Mouse (Mus musculus) G1E-ER4 (cell line): ENCODE results near the gene Trp53i11. TPM values are rescaled to one million over a fixed set of nuclear protein-coding genes. Genes with fewer than 3 reads are reported as not detected.

Source experiments
- GATA1 ChIP-seq: IDR thresholded peaks from one replicate; pipeline ENCODE4 v1.8.0; 2012; ENCODE audit warnings: low read length, inconsistent platforms
- polyA plus RNA-seq: library from polyadenylated mRNA; stranded (reverse); fragments of >175 nt; gene quantifications from 2 replicates; pipeline ENCODE4 v1.2.3, GENCODE M21; 2012

The Trp53i11 gene
- polyA plus RNA-seq, 1 experiment = not detected

DNA sequence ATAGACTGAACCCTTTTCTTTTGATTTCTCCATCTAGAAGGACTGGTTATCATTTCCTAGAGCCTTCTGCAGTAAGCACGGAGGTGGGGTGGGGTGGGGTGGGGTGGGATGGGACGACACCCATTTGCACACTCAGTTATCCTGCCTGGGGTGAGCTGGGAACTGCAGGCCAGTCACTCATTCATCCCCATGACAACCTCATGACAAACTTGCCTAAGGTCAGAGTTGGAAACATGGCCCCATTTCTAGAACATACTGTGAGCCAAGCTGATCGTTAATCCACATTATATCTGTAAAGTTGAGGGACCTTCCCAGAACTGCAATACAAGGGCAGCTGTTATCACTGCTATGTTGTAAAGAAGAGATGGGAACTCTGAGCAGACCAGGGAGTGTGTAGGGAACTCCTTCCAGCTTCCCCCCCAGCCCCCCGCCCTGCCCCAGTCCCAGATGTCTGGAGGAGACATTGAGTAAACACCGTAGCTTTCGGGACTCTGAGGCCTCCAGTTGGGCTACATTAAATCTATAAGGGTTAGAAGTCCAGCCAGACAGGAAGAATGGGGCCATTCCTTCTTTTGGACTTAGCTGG, 23.5 kb upstream of the Trp53i11 start:
- no peak for TF ChIP-seq GATA1

DNA sequence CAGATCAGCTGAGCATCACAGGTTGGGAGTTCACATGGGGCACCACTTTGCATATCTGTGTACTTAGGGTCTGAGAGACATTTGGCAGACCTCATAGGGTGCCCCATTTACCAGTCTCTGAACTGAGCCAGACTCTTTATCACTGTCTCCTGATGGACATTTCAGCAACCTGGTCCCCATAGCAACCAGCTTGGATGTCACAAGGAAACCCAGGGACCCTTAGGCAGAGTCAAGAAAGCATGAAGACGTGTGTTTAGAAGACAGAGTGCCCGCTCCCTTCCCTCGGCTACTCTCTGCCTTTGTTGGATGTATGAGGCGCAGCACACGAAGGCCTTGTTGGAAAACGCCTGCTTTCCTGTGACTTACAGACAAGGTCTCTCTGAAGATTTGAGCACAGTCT, 21.1 kb upstream of the Trp53i11 start:
- TF ChIP-seq GATA1 = no peak

DNA sequence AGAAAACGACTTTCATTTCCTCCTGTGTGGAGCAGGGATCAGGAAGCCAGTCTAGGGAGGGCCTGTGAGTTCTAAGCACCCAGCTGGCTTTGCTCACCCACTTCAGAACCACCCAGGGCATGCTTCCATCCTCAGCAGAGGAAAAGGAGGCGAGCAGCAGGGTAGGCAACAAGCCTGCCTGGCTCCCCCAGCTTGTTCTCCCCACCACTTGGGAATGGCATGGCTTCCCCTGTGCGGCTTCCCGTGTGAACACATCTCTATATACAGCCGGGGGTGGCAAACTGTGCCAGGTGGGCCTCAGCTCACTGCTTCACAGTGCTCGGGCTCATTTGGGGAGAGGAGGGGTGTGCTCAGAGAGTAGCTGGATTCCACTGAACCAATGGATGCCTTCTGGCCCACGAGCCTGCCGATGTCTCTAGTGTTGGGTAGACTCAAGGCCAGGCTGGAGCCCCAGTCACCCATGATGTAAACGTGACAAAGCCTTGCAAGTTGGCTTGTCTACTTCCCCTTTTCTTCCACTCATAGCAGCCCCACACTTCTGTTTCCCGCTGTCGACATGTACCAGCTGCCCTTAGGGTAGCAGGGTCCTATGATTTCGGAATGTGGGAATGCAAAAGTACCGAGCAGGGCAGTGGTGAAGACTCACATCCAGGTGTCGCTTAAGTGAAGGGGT, 20.5 kb upstream of the Trp53i11 start:
- no peak for TF ChIP-seq GATA1

DNA sequence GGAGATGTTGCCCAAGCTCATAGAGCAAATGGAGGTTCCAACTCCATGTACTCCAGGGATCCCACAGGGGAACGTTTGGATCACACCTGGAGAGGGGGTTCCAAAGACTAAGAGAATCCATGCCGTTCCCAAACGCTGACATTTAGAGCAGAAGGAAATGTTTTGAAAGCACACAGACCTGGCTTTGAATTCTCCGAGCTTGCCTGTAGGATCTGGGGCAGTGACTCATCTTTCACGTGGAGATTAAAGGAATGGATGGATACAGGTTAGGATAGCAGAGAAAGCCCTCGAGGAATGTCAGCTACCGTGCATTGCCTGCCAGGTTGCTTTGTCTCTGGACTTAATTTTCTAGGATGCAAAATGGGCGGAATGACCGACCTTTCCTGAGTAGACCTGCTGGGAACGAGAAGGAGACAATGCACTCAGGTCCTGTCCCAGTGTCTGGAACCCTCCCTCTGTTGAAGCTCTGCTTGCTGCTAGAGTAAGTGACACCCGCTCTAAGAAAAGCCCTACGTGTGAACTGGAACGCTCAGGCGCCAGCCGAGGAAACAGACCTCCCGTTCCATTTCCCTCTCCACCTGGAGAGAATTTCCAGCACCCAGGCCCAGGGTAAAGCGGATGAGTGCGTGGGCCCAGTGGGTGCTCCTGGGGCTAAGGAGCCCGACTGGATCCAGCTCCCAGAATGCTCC, 17.0 kb upstream of the Trp53i11 start:
- TF ChIP-seq GATA1 = no peak

DNA sequence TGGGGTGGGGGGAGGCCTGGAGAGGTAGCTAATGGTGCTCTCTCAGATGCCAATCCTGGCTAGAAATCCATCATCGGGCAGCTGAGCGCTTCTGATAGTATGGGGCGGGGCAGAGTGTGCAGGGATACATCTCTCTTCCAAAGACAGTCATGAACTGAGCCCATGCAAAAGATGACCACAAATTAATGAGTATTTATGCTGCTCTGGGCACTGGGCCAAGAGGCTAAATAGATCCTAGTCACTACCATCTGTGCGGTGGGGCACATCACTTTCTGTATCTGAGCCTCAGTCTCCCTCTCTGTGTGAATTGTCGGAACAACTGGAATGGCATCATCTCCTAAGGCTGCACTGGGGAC, 16.5 kb upstream of the Trp53i11 start:
- TF ChIP-seq GATA1 = no peak

DNA sequence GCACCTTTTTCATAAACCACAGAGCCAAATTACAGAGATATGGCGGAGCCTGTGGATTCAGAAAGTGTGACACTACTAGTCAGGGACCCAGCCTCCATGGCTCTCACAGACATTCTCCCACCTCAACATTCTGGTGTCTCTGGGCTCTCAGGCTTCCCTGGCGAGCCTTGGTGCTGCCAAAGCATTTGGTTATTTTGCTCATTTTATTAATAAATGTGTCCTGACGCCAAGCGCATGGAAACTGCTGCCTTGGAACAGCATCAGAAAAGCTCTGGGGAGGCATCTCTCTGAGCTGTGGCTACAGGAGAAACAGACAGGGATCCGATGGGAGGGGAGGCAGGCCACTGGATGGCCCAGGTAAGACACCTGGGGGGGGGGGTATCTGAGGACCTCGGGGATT, 15.4 kb upstream of the Trp53i11 start:
- TF ChIP-seq GATA1 = no peak

DNA sequence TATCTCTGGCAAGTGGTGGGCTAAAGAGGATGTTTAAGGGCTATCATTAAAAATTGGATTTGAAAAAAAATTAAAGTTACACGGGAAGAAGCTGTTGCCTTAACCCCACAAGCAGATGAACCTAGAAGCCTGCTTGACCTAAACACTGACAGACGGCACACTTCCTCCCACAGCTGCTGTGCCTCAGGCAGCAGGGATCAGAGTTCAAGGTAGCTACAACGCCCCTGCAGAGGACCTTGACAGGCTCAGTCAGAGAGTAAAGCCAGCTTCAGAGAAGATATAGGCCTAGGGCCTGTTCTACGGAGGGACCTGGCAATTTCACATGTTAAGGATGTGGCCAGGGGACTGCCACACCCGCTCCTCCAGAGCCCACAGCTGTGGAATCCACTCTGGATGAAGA, 14.9 kb upstream of the Trp53i11 start:
- no peak for TF ChIP-seq GATA1

DNA sequence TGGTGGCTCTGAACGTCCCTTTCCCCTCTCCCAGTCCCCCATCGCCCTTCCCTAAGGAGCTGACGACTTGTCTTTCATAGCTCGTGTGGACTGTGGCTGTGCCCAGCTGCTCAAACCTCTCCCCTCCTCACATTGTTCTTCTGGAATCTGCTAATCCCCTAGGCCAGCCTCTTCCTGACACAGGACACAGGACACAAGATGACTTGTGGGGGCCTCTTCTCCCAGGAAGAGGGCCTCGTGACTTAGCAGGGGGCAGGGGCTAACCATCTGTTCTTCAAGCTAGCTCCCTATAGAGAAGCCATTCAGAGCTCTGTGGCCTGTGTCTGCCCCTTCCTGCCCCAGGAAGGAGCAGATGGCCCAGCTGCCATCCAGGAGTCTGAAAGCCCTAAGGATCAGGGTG, 13.2 kb upstream of the Trp53i11 start:
- TF ChIP-seq GATA1 = no peak

DNA sequence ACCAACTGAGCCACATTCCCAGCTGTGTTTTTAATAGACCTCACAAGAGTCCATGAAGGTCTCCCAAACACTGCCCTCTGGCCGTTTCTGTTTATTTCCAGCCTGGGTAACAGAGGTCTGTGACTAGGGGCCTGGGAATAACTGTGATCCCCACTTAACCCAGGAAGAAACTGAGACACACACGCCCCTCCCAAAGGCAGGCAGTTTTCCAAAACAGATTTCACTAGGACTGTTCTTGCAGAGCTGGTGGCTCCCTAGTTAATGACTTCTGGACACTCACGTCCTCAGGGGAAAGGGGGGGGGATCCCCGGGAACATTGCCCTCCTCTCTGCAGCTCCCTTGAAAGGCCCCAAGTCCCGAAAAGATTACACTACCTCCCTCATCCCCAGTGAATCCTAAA, 12.1 kb upstream of the Trp53i11 start:
- no peak for TF ChIP-seq GATA1

DNA sequence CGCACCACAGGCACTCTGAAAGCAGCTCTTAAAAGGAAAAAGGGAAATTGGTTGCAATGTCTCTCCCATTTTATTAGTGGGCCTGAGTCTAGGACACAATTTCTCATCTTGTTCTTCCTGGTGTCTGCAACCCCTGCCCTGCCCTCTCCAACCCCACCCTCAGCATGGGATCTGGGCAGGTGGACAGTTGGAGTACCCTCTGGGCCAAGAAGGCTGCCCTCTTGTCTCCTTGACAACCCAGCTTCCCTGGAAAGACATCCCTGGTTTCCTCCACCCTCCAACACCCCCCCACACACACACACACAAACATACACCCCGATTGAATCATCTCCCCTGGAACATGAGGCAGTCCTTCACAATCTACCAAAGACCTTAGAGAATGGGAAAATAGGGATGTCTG, 11.6 kb upstream of the Trp53i11 start:
- no peak for TF ChIP-seq GATA1

DNA sequence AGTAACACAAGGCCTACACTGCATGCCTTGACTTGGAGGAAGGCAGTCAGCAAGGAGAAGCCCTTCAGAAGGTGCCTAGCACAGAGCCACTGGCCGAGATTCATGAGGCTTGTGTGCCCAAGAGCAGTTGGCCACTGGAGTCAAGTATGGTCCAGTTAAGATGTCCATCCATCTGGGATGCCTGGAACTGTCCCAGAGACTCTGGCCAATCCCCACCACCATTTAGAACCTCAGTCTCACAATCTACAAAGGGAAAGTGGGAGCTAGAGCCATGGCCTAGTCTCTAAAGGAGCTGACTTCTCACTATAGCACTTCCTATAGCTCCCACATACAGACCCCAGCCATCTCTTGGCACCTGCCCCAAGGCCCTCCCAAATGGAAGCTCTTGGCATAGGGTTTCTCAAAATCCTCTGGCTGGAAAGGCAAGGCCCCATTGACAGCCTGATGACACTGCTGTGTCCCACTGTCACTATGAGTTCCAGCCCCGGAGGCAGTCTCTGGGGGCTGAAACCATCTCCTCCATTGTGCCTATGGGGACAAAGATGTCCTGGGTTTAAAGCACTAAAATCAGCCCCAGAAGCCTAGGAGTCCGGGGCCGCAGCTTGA, 11.1 kb upstream of the Trp53i11 start:
- no peak for TF ChIP-seq GATA1

DNA sequence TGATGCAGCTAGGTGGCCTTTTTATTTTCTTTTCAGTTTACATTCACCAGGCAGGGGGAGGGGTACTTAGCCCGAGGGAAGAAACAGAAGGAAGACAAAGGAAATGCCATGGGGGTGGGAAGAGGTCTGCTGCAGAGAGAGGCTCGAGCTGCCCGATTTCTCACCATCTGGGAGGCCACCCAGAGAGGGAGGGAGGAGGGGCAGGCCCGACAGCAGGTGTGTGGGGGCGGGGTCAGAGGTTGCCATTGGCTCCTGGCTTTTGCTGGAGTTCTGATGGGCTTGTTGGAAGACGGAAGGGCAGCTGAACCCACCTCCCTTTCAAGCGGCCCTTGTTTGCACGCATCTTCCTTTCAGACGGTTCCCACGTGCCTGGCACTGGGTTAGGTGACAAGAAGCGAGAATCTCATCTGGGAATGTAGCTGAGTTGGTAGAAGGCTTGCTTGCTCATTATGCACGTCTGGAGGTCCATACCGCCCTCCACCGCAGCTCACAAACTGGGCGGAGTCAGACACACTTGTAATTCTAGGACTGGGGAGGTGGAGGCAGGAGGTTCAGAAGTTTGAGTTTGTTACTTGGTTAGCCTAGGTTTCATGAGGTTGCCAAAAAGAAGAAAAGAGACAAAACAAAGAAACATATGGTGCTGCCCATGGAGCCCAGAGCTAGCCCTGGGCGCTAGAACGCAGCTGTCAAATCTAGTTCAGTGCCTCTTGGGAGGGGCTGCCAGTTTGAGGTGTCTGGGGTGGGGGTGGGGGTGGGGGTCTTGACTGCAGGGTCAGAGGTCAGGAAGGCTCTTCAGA, 10.3 kb upstream of the Trp53i11 start:
- TF ChIP-seq GATA1 = no peak

DNA sequence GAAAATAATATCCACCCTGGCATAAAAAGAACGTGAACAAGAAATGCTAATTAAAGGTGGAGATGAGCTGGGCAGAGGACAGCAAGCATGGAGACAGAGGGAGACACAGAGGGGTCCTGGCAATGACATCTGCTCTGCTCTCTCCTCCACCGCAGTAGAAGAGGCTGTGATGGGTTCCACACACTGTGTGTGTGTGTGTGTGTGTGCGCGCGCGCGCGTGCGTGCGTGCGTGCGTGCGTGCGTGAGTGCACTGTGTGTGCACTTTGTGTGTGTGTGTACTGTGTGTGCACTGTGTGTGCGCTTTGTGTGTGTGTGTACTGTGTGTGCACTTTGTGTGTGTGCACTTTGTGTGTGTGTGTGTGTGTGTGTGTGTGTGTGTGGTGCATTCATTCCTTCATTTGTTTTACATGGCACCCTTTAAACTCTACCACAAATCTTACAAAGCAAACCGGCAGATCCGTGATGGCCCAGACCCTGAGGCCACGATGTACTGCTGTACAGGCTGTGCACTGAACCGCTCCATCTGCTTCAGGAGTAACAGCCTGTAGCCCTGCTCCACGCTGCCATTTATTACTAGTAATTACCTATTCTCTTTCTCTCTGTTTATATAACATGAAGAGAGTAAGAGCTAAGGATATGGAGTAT, 9.6 kb upstream of the Trp53i11 start:
- TF ChIP-seq GATA1 = no peak

DNA sequence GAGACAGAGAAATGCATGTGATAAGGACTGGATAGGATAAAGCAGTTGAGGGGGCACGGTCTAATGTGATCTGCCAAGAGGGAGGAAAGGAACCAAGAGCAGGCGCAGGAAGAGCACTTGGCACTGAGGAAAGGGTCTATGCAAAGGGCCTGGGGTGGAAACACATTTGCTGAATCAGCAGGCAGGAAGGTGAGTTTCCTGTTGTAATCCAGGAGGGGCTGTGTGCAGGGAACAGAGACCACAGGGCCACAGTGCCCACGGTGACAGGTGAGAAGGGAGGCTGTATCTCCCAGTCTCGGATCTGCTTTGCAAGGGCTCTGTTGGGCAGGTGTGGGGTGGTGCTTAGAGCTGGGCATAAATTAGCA, 9.1 kb upstream of the Trp53i11 start:
- TF ChIP-seq GATA1 = no peak

DNA sequence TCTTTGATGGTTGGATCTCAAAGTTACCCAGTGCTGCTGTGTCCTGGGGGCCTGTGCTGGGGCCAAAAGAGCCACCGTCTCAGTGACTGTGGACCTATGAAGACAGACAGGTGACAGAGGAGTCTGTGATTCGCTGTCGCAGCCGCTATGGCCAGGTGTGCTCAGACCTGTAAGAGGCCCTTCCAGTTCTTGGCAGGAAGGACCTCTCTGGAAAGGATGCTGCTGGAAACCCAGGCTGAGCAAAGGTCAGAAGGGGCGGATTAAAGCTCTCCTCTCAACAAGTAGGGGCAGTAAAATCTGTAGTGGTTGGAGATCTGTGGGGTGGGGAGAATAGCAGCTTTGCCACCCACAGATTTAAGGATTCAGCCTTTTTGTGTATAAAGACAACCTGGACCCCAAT, 7.7 kb upstream of the Trp53i11 start:
- TF ChIP-seq GATA1 = no peak
